Mouse (Mus musculus) T-helper 2 cell (primary cell): ENCODE measurements at regions not wholly inside any gene's neighbourhood (a gene's known extent, or its start where the extent isn't known, plus 50 kb on each side); places are given as distances from the start of the nearest gene placed in this dataset.

Experiments
- in situ Hi-C: fragments of 300-600 bp; cut with MboI, MseI; formaldehyde crosslinking; loops from one replicate; pipeline ENCODE4 v1.15.1; 2025; ENCODE audit warnings: high pct_unique_total_duplicates

DNA sequence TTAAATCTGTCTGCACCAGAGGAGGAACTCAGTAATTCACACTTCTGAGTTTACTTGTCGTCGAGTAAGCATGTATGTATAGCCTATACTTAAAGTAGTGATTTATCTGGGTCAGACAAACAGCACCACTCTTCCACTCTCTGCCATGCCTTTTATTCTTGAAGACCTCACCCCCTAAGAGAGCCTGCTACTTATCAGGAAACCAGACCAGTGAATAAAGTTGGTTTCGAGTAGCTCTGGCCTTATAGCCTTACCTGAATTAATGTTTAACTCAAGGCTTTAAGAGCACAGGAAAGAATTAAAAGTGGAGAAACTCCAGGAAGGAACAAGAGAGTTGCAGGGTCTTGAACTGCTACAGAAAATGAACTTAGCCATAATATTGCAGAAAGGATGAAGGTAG lies 398.1 kb downstream of the Lmo4 start:
- in situ Hi-C loops: no loop called here

DNA sequence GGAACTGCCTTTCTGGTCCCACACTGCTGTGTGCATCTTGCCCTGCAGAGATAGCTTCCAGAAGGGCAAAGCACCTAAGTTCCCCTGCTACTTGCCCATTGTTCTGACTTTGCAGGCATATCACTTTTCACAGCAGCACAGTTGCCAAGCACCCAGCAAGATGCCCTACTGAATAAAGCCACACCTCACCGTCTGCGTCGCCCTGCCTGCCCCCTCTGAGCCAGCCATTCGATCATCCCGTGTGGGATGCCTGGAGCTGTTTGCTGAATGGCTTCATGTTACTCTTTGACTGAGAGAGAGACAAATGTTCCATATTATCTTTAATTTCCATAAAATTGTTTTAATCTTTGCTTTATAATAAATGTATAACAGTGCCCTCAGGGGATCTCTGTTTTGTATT lies 407.2 kb downstream of the Lmo4 start:
- in situ Hi-C loops: no loop called here

DNA sequence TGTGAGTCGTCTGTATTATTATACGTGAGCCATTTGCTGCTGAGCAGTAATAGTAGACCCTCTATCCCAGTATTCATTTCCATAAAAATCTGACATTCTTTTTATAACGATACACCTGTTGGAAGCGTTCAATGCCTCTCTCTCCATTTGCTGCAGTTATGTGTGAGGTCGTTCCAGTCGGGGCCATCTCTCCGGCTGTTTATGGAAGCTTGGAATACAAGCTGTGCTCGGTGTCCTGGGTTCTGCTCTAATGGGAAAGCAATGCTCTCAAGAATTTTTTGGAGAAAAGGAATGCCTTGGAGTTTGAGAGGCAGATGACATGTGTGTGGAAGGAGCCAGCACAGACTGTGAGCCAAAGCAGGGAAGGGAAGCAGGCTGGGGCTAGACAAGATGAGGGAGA lies 414.1 kb downstream of the Lmo4 start:
- in situ Hi-C loops: no loop called here

DNA sequence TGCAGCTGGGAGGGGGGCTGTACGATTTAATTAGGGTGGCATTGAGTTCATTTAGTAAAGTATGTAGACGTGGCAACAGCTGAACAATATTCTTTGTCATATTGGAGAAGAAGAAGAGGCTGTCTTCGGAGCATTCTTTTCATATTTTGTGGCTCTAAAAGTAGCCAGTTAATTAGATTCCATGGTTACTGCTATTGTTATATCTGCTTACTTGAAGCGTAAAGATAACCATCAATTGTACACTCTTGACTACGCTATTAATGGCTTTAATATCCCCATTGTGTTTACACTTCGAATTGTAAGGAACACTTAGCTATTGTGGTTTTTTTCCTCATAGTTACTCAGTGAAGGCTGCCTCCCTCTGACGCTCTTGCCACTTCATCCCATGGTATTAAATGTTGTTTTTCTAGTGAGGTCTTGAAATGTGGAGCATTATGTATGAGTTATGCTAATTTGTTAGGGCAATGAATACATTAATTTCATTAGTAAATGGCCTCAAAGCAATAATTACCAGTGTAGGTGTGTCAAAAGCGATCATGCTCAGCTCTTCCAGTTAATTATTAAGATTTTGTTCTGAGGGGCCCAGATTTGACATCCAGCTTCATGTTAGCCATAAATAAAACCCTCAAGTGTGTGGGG lies 415.0 kb downstream of the Lmo4 start:
- in situ Hi-C loops: no loop called here

DNA sequence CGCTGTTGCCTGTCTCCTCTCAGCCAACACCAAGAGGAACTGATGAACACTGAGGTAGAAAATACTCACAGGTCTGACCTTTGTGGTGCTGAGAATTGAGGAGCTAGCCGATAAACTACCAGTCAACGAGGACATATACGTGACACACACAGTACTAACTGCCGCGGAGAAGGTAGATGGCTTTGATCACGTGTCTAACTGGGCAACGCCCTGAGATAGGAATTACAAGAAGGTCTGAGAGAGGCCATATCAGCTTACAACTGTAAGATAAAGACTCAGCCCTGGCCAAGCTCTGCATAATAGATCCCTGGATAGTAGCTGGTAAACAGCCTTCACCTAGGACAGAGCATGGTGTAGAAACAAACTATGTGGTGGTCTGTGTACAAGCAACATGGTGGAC lies 418.1 kb downstream of the Lmo4 start:
- in situ Hi-C loops: no loop called here

DNA sequence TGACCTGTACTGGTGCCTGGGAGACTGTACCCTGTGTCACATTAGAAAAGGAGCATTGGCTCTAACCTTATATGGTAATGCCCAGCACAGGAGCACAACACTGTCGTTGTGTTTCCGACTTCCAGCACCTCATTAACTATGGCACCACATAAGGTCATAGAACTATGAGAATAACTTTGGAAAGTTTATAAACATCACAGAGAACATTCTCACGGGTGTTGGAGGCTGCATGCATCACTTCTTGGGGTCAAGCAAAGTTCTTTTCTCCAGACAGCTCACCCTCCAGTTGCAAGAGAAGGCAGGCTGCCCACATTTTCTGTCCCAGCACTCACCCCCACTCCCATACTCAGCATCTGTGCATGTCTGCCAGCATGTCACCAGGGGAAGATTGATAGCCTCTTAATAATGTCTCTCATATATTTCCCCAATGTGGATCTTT lies 420.6 kb downstream of the Lmo4 start:
- in situ Hi-C loops: no loop called here

- in situ Hi-C loops: no loop called here
Observed at GRCm38 (mm10) chr3:143778161-143778560, 426.9 kb downstream of the Lmo4 start.

GRCm38 (mm10) chr3:143759337-143759736 lies 445.7 kb downstream of the Lmo4 start:
- in situ Hi-C loops: no loop called here

GRCm38 (mm10) chr3:143753197-143753596 lies 451.8 kb downstream of the Lmo4 start:
- in situ Hi-C loops: no loop called here

GRCm38 (mm10) chr3:143752660-143753059 lies 452.4 kb downstream of the Lmo4 start:
- in situ Hi-C loops: no loop called here

DNA sequence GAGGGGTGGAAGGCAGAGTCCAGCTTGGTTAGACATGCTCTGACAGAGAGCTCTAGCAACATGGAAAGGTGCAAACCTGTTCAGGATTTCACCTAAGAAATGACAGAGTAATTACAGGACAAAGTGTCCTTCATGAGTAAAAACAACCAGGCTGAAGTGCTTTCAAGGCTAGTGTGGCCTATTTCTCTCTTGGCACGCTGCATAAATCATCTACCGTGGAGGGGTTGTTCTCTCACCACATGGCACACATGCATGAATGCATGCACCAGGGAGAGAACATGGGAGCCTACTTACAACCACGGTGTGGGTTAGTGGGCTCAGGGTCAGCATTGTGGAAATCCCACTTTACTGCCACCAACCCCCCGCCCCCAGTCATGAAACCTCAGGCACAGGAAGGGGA lies 454.9 kb downstream of the Lmo4 start:
- in situ Hi-C loops: no loop called here

GRCm38 (mm10) chr3:143743649-143744048 lies 461.4 kb downstream of the Lmo4 start:
- in situ Hi-C loops: no loop called here

DNA sequence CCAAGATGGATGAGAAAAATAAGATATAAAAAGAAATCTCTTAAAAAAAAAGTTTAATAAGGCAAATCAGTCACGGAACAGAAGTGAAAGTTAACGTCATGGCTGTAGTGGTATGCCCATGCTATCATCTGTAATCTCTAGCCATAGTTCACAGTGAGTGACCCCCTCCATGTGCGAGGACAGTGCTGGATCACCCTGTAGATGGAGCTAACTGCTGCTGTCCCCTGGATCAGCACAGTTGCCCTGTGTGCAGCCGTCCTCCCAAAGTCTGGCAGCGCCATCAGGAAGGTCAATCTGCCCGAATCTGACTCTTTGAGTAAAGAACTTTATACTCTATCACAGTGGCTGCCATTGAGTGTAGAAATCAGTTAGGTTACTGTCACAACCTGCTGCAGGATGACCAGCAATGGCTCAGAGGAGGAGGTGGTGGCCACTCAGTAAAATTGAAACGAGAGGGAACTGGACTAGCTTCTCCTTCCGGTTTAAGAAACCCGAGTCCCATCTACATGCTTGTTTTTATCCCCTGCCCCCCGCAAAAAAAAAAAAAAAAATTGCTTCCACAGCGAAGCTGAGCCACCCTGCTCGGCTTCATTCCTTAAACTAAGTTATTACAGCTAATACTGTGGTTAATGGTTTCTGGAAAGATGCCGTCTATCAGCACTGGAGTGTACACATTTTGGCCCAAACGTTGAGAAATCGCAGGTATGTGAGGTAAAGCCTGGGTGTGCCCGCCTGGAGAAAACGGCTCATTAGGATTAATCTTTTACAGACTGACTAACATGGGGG lies 462.0 kb downstream of the Lmo4 start:
- in situ Hi-C loops: no loop called here

DNA sequence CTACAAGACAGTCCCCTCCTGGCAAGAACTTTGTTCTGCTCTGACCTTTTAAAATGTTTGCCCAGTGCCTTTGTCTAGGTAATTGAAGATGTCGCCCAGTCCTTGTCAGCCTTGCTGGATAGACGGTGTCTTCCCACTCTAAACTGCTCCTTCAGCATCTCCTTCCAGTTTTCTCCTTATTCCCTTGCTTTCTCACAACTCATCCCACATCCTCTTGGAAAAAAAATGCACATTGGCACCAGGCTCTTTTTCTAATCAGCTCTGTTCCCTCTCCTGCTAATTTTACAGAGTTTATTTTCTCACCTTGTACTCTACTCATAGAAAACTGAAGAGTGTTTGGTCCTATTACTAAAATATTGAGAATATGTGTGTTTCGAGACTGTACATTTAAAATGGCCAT lies 466.3 kb downstream of the Lmo4 start:
- in situ Hi-C loops: no loop called here

GRCm38 (mm10) chr3:143737844-143738243 lies 467.2 kb downstream of the Lmo4 start:
- in situ Hi-C loops: no loop called here

GRCm38 (mm10) chr3:143736651-143737398 lies 468.2 kb downstream of the Lmo4 start:
- in situ Hi-C loops: no loop called here

DNA sequence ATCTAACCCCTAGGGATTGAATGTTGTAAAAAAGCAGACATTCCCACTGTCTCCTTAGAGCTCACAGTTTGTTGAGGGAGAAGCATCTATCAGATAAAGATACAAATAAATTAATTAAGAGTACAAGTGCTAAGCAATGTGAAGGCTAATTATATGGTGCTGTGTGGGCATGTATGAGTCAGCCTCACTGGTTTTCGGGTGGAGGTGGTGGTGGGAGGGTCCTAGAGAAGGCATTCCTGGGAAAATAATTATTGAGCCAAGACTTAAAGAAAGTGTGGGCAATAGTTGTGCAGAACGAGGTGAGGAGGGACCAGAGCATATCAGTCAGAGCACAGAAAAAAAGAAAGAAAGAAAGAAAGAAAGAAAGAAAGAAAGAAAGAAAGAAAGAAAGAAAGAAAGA lies 470.2 kb downstream of the Lmo4 start:
- in situ Hi-C loops: no loop called here

DNA sequence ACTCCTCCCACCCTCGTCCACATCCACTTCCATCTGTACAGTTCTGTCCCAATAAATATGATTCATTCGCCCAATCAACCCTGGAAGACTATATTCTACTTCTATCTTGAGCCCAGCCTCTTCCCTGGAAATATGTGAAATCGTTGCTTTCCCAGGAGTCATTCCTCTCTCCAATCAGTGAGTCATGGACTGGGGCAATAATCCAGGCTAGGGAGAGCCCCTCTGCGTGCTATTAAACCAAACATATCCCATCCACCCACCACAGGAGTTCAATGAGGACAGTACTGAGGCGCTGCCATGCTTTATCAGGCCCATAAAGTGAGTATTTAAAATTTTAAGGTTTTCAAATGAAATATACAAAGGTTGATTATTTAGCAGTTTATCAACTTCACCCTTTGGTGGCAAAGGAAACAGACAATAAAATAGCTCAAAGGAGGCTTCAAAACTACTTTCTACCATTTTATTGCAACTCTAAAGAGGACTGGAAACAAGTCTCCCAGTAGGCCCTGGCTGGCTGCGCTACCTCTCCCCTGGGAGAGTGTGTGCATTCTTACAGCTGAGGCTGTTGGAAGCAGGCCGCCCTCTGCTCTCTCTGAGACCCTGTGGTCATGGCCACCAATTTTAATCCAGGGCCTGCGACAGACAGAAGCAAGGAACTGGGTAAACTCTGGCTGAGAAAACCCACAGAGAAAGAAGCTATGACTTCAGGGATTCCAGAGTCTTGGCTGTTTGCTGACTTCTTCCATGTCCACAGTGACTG lies 471.9 kb downstream of the Lmo4 start:
- in situ Hi-C loops: no loop called here

DNA sequence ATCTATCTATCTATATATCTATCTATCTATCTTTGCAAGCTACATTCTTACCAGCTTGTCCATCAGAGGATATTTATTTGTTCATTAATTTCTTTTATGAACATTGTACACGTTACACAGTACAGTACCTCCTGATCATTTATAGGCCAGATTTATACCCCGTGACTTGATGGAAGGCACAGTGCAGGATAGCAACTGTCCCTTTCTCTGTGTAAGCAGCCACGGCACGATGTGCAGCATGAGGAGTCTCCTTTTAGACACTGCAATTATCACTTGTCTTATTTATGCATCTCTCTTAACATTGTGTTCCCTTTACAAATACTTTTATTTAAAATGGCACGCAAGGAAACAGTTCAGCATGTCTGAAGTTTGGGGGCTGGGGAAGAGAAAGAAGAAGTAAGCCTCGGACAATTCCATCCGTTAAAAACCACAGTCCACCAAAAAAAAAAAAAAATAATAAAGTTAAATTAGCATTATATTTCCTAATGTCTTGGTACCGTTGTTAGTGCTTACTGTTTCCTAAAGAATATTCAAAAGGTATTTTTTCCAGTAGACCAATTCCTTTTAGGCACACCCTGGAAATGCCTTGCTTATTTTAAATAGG lies 475.4 kb downstream of the Lmo4 start:
- in situ Hi-C loops: no loop called here

- in situ Hi-C loops: no loop called here
Observed at GRCm38 (mm10) chr3:143722571-143722970, 482.4 kb downstream of the Lmo4 start.

- in situ Hi-C loops: no loop called here
Observed at GRCm38 (mm10) chr3:143722082-143722481, 482.9 kb downstream of the Lmo4 start.

- in situ Hi-C loops: no loop called here
Observed at GRCm38 (mm10) chr3:143713183-143713582, 491.8 kb downstream of the Lmo4 start.
